Mouse (Mus musculus) NIH3T3 (cell line): ENCODE data around the gene Nop2.

ENCODE experiments used
- DNase-seq: peaks from one replicate; pipeline ENCODE4 v3.0.0-alpha.2; 2012; ENCODE audit warnings: low read depth

Nop2 gene

DNA sequence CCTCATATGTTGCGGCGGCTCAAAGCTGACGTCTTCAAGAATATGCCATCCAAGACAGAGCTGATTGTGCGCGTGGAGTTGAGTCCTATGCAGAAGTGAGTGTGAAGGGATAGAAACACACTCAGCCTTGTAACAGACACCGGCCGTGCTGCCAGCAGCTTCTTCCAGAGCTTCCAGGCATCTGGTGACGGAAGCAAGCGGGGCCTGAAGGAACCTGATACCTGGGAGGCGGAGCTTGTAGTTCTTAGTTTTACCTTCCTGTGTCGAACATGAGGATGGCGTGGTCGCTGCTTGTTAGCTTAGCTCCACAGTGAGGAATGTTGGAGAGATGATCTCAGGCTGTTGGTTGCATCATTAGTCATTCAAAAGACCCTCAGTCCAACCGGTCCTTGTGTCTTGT lies 22.3 kb upstream of the Nop2 start:
- DNase-seq = no peak

DNA sequence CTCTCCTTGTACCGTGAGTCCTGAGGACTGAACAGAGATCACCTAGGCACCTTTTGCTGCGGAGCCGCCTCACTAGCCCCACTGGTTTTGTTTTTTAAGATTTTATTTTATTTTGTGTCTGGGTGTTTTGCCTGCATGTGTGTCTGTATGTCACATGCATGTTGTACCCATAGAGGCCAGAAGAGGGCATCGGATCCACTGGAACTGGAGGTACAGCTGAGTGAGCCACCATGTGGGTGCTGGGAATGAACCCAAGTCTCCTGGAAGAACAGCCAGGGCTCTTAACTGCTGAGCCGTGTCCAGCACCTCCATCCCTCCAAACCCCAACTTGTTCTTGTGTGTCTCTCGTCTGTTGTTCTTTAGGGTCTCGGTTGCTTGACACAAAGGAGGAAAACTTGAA lies 20.8 kb upstream of the Nop2 start:
- DNase-seq = peak; percentile 79

DNA sequence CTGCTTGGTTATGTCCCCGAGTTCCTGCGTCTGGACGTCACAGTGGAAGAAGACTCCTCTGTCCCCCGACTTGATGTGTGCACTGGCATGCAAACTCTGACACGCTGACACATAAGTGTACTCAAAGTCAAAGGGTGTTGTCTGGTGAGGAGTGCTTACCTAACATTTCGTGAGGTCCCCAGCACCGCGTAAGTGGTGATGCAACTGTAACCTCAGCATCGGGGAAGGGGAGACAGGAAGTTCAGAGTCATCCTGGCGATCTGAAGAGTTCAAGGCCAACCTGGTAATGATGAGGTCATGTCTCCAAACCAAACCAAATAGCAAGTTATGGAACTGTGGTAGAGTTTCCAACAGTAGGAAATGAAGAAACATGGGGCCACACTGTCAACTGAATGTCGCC lies 19.2 kb upstream of the Nop2 start:
- no peak for DNase-seq

DNA sequence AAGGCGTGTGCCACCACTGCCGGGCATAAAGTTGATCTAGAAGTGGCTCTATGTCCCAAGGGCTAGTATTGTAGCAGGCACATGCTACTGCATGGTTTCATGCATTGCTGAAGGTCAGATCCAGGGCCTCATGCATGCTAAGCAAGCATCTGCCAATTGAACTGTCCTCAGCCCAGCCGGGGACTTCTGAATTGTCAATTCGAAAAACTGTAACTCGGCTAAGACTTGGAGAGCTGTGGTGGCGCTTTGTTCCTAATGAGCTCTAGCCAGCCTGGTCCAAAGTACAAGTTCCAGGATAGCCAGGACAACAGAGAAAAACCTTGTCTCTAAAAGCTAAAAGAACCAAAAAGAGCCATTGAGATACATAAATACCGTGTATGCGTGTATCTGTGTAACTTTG lies 12.3 kb upstream of the Nop2 start:
- DNase-seq = no peak

DNA sequence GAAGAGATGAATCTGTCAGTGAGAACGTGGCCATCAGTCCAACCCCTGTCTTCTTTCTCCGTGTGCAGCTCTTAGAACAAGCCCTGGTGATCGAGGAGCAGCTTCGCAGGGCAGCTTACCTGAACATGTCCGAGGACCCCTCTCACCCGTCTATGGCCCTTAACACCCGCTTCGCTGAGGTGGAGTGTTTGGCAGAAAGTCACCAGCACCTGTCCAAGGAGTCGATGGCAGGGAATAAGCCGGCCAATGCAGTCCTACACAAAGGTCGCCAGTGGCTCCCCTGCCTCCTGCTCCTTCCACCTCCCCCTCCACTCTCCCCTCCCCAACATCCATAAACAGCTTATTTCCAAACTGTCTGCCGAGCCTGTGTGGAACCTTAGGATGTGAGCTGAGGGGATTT lies 3.0 kb upstream of the Nop2 start:
- no peak for DNase-seq

DNA sequence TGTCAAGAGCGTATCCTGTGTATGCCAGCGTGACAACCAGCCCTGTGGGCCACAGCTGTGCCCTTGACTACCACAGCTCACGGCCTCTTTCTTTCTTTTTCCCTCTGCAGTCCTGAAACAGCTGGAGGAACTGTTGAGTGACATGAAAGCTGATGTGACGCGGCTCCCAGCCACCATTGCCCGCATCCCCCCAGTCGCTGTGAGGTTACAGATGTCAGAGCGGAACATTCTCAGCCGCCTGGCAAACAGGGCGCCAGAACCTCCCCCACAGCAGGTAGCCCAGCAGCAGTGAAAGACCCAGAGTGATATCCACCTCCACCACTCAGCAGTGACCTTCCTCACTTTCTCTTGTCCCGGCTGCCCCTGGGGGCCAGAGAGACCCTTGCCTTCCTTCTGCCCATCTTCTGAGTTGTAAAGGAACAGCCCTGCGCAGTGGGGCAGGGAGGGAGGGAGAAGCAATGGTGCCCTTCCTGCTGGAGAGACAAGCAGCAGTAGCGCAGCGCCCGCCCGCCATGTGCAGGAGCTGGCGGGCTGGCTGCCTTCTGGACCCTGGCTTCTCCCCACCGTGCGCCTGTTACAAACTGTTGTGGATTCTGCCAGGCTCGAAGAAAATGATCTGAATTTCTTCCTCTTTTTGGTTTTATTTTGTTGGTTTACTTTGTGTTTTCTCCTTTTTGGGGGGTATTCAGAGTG lies 1.9 kb upstream of the Nop2 start:
- no peak for DNase-seq

DNA sequence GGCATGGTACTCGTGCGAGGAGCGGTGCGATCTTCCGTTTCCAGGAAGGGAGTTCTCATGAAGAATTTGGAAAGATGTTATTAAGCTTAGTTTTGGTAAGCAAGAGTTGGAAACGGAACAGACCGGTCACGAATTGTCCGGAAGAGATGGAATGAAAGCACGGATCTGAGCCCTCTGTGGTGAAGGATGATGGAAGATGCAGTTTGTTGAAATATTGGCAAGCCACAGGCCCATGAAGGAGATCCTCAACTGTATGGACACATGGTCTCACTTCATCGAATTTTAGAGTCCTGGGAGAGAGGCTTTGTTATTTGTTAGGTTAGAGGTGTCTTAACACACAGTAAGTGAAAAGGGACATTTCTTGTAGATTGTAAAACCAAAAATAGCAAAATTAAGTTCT lies 761 bp downstream of the Nop2 start:
- no peak for DNase-seq

DNA sequence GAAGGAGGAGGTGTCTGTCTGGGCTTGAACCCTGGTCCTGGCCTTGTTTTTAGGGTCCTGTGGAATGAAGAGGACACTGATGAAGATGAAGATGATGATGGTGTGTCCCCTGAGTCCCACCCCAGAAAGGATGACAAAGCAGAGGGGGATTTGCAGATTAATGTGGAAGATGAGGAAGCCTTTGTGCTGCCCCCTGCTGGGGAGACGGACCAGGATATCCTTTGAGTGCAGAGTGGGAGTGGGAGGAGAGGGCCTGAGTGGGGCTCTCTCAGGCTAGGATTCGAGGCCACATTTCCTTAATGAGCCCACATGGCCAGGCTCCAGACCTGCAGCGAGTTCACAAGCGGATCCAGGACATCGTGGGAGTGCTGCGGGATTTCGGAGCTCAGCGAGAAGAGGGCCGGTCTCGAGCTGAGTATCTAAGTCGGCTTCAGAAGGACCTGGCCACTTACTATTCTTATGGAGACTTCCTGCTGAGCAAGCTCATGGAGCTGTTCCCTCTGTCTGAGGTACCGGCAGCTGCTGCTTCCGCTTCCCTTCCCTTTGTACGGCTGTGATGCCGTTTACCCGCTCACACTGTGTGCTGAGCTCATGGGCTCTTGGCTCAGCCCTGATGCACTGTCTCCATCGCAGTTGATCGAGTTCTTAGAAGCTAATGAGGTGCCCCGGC lies 5.4 kb downstream of the Nop2 start:
- peak; percentile 72 for DNase-seq

DNA sequence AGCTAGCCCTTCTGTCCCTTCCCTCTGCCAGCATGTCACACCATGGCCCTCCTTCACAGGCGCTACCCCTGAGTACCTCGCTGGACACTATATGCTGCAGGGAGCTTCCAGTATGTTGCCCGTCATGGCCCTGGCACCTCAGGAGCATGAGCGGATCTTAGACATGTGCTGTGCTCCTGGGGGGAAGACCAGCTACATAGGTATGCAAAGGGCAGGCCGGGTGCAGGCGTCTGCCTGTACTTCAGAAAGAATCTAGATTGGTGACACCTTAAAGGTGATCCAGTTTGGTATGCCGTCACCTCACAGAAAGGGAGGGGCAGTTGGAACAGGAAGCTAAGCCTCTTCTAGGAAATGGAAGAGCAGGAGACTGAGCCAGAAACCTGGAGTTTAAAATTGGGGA lies 8.0 kb downstream of the Nop2 start:
- no peak for DNase-seq

DNA sequence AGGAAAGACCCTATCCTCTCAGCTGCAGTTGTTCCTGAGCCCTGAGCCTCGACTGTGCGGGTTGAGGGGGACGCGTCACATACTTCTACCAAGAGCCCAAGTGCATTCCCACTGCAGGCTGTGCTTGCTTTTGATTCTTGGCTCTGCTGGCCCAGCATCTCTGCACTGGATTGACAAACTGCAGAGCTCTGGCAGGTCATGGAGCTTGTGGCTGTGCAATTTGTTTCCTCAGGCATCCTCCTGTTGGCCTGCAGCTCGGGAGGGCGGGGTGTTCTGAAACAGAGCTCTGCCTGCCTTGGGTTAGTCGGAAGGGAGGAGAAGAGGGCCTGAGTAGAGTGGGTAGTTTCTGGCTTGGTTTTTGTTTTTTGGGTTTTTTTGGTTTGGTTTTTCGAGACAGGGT lies 10.7 kb downstream of the Nop2 start:
- peak; percentile 47 for DNase-seq

DNA sequence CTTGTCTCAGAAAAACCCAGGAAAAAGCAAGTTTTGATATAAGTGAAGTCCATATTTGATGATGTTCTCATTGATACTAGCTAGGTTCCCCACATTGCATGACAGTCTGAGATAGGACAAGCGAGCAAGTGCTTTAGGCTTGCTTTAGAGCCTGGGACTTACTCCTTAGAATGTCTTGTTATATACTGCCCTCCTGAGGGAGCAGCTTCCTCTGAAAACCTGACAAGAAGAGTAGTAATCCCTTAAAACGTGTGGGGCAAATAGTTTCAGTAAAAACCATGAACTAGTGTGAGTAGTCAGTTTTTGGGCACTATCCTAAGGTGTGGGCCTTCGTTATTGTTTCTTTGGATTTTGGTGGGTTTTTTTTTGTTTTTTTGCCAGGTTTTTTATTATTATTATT lies 11.4 kb downstream of the Nop2 start:
- DNase-seq = peak; percentile 73

DNA sequence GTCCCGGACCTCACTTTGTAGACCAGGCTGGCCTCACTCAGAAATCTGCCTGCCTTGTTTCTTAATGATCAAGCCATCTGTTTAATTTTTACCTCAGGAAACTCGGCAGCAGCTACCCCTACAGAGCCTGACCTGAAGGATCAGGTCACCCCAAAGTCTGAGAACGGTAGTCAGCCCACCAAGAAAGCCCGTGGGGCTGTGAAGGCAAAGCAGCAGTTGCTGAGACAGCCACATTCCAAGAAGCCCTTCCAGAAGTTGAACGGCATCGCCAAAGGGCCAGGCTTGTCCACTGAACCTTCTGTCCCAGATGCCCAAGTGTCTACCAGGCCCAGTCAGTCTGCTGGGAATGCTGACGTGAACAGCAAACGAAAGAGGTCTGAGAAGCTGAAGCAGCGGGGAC lies 12.2 kb downstream of the Nop2 start:
- no peak for DNase-seq

DNA sequence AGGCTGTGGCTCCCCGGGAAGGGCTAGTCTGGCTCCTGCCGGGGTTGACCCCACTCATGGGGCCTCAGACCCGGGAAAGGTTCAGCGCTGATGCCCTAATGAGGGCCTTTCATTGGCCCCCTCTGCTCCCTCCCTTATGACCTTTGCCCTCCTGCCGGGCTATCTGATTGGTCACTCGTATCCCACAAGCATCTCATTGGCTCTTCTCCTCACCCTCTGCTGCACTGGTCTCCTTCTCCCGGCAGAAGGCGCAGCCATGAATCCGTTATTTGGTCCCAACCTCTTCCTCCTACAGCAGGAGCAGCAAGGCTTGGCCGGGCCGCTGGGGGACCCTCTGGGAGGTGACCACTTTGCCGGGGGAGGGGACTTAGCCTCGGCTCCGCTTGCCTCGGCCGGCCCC lies 13.3 kb downstream of the Nop2 start, which contains the start of gene Iffo1:
Gene Iffo1 (plus strand): TSS at position 241 of the 400 bp plus-strand sequence.
- DNase-seq = peak; percentile 93

DNA sequence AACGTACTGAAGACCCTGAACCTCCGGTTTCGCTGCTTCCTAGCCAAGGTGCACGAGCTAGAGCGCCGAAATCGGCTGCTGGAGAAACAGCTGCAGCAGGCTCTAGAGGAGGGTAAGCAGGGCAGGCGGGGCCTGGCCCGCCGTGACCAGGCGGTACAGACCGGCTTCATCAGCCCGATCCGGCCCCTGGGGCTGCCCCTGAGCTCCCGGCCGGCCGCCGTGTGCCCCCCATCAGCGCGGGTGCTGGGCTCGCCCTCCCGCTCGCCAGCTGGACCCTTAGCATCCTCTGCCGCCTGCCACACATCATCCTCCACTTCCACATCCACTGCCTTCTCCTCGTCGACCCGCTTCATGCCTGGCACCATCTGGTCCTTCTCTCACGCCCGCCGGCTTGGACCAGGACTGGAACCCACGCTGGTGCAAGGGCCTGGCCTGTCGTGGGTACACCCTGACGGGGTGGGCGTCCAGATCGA lies 13.8 kb downstream of the Nop2 start:
- DNase-seq = peak; percentile 67

DNA sequence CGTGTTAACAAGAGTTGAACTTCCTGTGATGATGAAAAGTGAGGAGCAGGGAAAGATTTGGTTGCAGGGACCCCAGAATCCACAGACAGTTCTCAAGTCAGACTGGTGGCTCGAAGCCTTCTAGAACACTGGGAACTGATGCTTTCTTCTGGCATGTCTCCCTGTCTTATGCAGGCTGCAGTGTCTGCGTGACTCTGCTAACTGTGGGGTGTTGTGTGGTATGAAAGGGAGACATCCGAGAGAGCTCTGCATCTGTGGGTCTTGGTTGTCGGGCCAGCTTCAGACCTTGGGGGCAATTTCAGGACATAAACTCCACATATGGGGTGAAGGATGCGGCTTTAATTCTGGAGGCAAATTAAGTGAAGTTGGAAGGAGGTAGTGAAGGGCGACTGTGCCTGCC lies 14.4 kb downstream of the Nop2 start:
- peak; percentile 48 for DNase-seq

DNA sequence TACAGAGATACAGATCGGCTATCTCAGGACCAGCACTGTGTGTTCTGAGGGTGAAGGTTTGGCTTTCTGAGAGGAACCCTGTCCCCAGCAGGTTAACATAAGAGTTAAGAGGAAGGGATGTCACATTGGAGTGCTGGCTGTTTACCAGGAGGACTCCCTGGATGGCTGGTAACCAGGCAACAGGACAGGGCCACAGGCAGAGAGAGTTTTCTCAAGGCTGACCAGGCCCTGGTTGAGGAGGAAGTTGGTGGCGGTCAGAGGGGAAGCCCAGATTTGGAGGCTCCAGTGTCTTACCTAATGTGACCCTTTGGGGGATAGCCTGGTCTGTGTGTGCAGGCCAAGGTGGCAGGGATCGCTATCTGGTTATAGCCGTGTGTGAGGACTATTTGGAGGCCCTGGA lies 15.1 kb downstream of the Nop2 start:
- no peak for DNase-seq

DNA sequence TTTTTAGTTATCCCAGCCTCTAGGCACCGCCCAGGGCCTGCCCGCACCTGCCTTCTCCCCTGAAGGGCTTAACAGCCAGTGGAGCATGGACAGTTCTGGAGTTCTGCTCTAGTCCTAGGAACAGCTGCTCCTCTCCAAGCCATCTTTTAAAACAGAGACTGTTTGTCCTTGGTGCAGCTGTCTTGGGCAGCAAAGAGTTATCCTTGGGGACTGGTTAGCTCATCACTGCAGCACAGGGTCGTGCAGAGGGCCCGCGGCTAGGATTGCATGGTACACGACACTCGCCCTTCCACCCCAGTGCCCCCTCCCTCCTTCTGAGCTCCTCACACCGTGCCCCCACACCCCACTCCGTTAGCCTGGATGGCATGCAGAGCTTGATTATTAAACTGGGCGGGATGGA lies 15.6 kb downstream of the Nop2 start:
- no peak for DNase-seq

DNA sequence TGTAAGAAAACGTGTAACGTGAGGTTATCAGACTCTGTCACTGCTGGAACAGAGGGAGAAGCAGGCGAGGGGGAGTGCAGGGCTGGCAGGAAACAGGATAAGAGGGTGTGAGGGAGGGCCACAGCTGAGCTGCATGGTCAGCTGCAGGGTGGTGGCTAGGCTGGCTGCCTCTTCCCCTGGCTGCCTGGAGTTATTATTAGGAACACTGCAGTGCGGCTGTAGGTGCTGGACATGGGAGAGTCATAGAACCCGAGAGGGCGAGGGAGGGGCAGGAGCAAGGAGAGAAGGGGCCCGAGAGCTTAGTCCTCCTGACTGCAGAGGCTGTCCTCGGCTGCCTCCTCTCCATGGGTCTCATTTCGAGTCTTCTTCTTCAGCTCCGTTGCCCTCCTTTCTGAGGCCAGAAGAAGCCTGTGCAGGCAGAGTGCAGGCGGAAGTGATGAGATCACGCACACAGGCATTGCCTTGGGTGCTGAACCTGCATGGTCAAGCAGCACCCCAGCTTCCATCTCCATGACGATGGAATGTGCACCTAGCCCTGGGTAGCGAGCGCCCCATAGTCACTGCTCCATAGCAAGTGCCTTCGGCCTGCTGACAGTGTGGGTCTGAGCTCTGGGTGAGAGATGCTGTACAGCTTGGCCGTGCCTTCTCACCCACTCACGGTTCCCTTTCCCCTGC lies 16.7 kb downstream of the Nop2 start:
- DNase-seq = no peak

DNA sequence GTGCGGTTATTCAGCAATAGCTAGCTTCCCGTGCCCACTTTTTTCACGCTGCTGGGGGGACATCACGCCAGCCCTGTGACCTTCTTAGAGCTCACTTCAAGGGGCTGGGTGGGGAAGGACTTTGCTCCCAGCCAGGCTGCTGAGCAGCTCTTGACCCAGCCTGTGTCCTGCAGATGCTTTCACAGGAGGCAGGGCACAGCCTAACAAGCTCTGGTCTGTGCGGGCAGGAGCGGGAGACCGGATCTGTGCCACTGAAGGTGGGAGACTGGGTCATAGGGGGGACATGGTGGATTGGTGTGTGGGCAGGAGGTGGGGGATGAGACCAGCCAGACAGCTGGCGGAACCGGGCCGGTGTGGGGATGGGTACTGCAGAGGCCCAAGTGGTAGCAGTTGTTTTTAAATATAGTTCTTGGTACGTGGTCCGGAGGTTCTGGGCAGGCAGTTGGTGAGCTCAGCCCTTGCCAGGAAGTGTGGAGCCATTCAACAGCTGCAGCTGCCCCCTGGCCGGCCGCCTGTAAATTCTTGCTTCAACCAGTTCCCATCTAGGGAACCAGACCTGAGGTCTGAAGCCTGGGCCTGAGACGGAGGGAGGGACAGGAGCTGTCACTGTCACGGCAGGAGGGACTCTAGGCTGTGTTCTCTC lies 17.3 kb downstream of the Nop2 start:
- DNase-seq = peak; percentile 32

DNA sequence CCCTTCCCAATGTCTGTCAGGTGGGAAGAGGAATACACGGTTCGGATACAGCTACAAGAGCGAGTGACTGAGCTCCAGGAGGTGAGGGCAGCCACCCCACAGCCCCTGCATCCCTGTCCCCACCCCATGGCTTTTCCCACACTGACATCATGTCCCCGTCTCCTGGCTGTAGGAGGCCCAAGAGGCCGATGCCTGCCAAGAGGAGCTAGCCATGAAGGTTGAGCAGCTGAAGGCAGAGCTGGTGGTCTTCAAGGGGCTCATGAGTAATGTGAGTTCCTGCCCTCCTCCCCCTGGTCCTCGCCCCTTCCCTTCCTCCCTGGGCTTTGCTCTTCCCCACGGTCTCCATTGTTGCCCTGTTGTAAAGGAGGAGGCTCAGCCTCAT lies 17.9 kb downstream of the Nop2 start:
- DNase-seq = no peak

DNA sequence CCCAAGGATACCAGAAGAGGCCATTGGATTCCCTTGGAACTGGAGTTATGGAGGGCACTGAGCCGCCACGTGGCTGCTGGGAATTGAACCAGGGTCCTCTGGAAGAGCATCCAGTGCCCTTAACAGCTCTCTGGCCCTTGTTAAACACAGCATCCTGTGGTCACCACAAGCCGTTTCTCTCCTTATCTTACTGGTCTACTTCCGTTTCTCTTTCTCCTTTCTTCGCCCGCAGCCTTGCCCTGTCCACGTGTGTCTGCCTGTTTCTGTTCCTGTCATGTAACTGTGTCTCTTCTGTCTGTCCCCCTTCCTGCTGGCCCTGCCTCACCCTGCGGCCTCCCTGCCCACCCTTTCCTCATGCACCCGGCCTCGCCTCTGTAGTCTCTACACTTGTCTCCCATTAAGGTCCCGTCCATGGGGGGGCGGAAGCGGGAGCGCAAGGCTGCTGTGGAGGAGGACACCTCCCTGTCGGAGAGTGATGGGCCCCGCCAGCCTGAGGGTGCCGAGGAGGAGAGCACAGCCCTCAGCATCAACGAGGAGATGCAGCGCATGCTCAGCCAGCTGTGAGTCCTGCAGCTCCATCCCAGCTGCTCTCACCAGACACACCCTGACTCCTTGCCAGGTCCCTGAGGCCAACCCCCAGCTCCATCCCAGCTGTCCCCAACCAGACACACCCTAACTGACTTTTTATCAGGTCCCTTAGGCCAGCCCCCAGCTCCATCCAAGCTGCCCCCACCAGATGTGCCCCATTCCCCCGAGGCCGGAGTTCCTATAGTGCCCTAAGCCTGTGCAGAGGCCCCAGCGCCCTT lies 20.7 kb downstream of the Nop2 start:
- DNase-seq = no peak

DNA sequence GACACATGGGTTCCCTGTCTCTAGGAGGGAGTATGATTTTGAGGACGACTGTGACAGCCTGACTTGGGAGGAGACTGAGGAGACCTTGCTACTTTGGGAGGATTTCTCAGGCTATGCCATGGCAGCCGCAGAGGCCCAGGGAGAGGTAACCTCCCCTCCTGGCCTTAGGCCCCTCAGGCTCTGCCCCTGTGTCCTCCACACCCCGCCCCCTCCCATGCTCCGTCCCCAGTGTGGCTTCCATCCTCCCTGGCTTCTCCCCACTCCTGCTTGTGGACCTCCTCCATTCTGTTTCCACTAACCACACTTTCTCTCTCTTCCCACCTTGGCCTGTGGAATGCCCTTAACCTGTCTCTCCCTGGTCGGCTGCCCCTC lies 21.3 kb downstream of the Nop2 start:
- DNase-seq = no peak
